Mouse (Mus musculus) hindbrain, embryonic 13.5 days (tissue): ENCODE measurements around the gene P2ry13. TPM values are rescaled to one million over a fixed set of nuclear protein-coding genes. Genes with fewer than 3 reads are reported as not detected.
A peak's percentile ranks its signal among the peaks of the same experiment; 100 is the strongest.

Experiments used
- ATAC-seq: fragments of 200-750 bp; cut with Nextera tagmentation; 2 replicates; pipeline ENCODE4 v1.8.0; 2017; ENCODE audit warnings: moderate TSS enrichment; ENCODE audit not compliant: low FRiP score
- H3K27ac ChIP-seq: fragments of 300-500 bp; sonication (generic); 2 replicates; pipeline ENCODE4 v1.5.1; 2015; ENCODE audit warnings: inconsistent platforms, mild to moderate bottlenecking, moderate library complexity
- H3K27me3 ChIP-seq: fragments of 300-500 bp; sonication (generic); 2 replicates; pipeline ENCODE4 v1.6.1; 2015; ENCODE audit warnings: mild to moderate bottlenecking, inconsistent platforms
- H3K36me3 ChIP-seq: fragments of 300-500 bp; sonication (generic); 2 replicates; pipeline ENCODE4 v1.6.1; 2015; ENCODE audit warnings: mild to moderate bottlenecking, inconsistent platforms
- H3K4me1 ChIP-seq: fragments of 300-500 bp; sonication (generic); replicated peaks from 2 replicates; pipeline ENCODE4 v1.6.1; 2015; ENCODE audit warnings: inconsistent platforms
- H3K4me2 ChIP-seq: fragments of 300-500 bp; sonication (generic); 2 replicates; pipeline ENCODE4 v1.6.1; 2015; ENCODE audit warnings: inconsistent platforms, mild to moderate bottlenecking, moderate library complexity
- H3K4me3 ChIP-seq: fragments of 300-500 bp; sonication (generic); 2 replicates; pipeline ENCODE4 v1.5.1; 2015; ENCODE audit warnings: mild to moderate bottlenecking, inconsistent platforms
- H3K9ac ChIP-seq: fragments of 300-500 bp; sonication (generic); 2 replicates; pipeline ENCODE4 v1.6.1; 2015; ENCODE audit warnings: mild to moderate bottlenecking, inconsistent platforms
- H3K9me3 ChIP-seq: fragments of 300-500 bp; sonication (generic); 2 replicates; pipeline ENCODE4 v1.6.1; 2016; ENCODE audit warnings: inconsistent platforms
- WGBS: fragments of 180-500 bp; shearing (Covaris S2); methylation state at CpG from one replicate; pipeline ENCODE4 v1.1.7; 2015; 5-methylcytosine and 5-hydroxymethylcytosine counted together
- polyA plus RNA-seq: library from polyadenylated mRNA; unstranded; fragments of >200 nt; fragmentation: Nextera tagmentation; extraction: Ambion mirVana; gene quantifications from 2 replicates; pipeline ENCODE4 v1.2.1, GENCODE M21; 2015

The P2ry13 gene
- polyA plus RNA-seq, 1 experiment from 2014 or later = 1.7 TPM

DNA sequence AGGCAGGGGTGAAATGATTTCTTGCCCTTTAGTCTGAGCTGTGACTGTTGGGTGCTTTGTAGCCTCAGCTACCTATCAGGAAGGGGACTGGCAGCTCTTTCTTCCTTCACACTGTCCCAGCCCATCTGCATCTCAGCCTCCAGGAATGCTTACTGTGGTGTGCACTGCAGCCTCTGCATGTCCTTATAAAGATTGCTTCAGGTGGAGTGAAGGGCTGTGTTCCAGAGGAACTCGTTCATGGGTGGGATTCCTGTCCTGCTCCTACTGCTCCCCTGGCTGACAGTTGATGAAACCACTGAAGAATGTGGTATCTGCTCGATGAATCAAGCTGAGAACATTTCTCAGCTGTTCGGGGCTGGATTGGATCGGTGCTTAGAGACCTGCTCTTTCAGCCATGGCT, 23.3 kb downstream of the P2ry13 start:
- 93% methylated on average over 4 of the region's 4 CpGs for WGBS
- Histone ChIP-seq H3K4me2 (no peak overlapping the region), H3K4me3 (no peak overlapping the region), H3K27me3 (no peaks in the 10 kb centered on the region), H3K27ac (no peak overlapping the region), H3K36me3 (no peaks in the 10 kb centered on the region), H3K4me1 (no peaks in the 10 kb centered on the region), H3K9ac (no peak overlapping the region), H3K9me3 (no peaks in the 10 kb centered on the region)
- no peak for ATAC-seq

DNA sequence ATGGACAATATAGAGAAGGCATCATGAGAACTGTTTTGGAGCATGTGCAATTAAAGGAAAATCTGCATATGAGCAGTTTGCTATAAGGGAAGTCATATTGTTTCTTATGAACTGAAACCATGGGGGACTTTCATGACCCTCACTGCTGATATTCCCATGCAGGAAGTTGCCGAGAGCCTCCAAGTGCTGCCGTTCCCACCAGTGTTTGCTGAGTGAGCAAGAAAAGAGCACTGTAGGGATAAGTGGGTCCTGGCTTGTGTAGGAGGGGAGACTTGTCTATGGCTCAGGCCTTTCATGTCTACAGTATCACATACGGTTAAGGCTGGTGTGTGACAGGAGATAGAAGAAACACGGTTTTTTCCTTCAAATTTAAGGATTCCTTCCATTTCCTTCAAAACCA, 25.0 kb downstream of the P2ry13 start:
- ATAC-seq = no peak
- Histone ChIP-seq H3K9me3 (no peaks in the 10 kb centered on the region), H3K36me3 (no peaks in the 10 kb centered on the region), H3K4me3 (no peak overlapping the region), H3K9ac (no peak overlapping the region), H3K27ac (no peak overlapping the region), H3K4me2 (no peak overlapping the region), H3K4me1 (no peaks in the 10 kb centered on the region), H3K27me3 (no peaks in the 10 kb centered on the region)
- 83% methylated on average over 4 of the region's 4 CpGs for WGBS

- Histone ChIP-seq H3K27me3 (no peaks in the 10 kb centered on the region), H3K27ac (no peak overlapping the region), H3K36me3 (no peaks in the 10 kb centered on the region), H3K4me1 (no peaks in the 10 kb centered on the region), H3K4me2 (no peak overlapping the region), H3K9ac (no peak overlapping the region), H3K9me3 (no peaks in the 10 kb centered on the region), H3K4me3 (no peak overlapping the region)
- ATAC-seq = no peak
These were observed 28.6 kb downstream of the P2ry13 start for GRCm38 (mm10) chr3:59182129-59182528.

GRCm38 (mm10) chr3:59181134-59181533, 29.5 kb downstream of the P2ry13 start:
- ATAC-seq = no peak
- Histone ChIP-seq H3K9ac (no peak overlapping the region), H3K4me3 (no peak overlapping the region), H3K4me2 (no peak overlapping the region), H3K9me3 (no peaks in the 10 kb centered on the region), H3K36me3 (no peaks in the 10 kb centered on the region), H3K27ac (no peak overlapping the region), H3K27me3 (no peaks in the 10 kb centered on the region), H3K4me1 (no peaks in the 10 kb centered on the region)
- 69% methylated on average over 5 of the region's 5 CpGs for WGBS

GRCm38 (mm10) chr3:59176871-59177270, 33.8 kb downstream of the P2ry13 start:
- no peak overlapping the region for H3K27ac ChIP-seq
- no peaks in the 10 kb centered on the region for H3K9me3 ChIP-seq
- ATAC-seq = no peak
- no peak overlapping the region for H3K4me2 ChIP-seq
- H3K27me3 ChIP-seq = no peaks in the 10 kb centered on the region
- no peak overlapping the region for H3K9ac ChIP-seq
- WGBS = 76% methylated on average over 5 of the region's 5 CpGs
- H3K4me3 ChIP-seq = no peak overlapping the region
- H3K36me3 ChIP-seq = no peaks in the 10 kb centered on the region
- no peaks in the 10 kb centered on the region for H3K4me1 ChIP-seq

- no peak overlapping the region for H3K9ac ChIP-seq
- peak; percentile 77; the same call in 1 of the 2 replicates for ATAC-seq
- no peaks in the 10 kb centered on the region for H3K27me3 ChIP-seq
- H3K36me3 ChIP-seq = no peaks in the 10 kb centered on the region
- no peak overlapping the region for H3K4me2 ChIP-seq
- H3K9me3 ChIP-seq = no peaks in the 10 kb centered on the region
- no peak overlapping the region for H3K27ac ChIP-seq
- no peaks in the 10 kb centered on the region for H3K4me1 ChIP-seq
- no peak overlapping the region for H3K4me3 ChIP-seq
- 52% methylated on average over 5 of the region's 5 CpGs for WGBS
These were observed 35.4 kb downstream of the P2ry13 start for GRCm38 (mm10) chr3:59175234-59175633.

DNA sequence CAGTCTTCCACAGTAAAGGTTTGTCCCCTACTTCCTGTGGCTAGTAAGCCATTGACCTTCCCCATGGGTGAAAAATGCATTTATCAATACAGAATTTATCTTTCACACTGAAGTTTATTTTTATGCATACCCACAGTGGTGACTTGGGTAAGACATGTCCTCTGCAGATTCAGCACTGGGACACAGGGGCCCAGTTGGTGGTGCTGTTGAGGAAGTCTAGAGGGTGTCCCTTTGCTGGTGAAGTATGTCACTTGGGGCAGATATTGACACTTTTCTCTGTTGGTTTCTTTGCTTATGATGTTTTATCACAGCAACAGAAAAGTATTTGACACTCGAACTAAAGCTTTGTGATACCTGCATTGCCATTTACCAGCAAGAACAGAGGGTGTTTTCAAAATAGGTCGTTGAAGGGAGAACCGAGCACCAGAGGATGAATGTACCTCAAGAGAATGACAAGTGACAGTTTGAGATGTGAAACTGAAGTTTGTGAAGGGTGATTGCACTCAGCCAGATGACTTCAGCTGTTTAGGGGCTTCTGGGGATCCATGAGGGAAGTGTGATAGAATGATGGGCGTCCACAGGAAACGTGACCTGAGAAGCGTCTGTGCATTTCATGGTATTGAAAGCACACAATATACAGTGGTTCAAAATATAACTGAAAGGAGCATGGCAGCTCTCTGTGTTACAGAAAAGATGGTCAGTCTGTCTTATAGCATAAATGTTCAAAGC, 36.1 kb downstream of the P2ry13 start:
- Histone ChIP-seq H3K4me3 (no peak overlapping the region), H3K36me3 (no peaks in the 10 kb centered on the region), H3K9me3 (no peaks in the 10 kb centered on the region), H3K9ac (no peak overlapping the region), H3K27ac (no peak overlapping the region), H3K4me2 (no peak overlapping the region), H3K27me3 (no peaks in the 10 kb centered on the region), H3K4me1 (no peaks in the 10 kb centered on the region)
- no peak for ATAC-seq
- WGBS = 86% methylated on average over 6 of the region's 6 CpGs

DNA sequence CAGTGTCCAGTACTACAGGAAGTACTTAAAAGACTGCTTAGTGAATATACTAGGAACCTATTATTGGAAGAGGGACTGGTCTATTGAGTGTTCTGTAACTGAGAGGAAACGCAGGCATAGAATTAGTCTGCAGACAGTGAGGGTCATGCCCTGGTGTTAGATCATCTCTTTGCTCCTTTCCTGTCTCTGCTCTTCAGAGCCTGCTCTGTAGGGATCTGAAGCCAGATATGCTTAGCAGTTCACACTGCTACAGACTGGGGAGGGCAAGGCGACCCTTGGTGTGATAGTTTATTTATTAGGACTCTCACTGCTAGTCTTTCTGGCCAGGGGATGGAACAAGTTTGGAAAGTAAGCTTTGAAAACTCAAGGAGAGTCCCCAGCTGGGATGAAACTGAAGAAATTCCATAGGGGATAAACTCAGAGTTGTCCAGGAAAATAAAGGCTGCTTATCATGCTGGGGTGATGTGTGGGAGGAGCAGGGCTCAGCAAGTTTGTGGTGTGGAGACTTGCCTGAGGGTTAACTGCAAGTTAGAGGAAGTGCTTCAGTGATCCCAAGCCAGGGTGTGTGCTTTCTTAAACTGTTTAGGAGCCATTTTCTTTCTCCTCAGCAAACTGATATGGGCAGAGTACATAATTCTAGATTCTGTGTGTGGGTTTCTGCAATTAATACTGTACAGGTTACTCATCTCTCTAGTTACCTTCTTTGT, 40.6 kb downstream of the P2ry13 start:
- 69% methylated on average over 2 of the region's 2 CpGs for WGBS
- Histone ChIP-seq H3K27ac (no peak overlapping the region), H3K4me1 (no peaks in the 10 kb centered on the region), H3K9me3 (no peaks in the 10 kb centered on the region), H3K9ac (no peak overlapping the region), H3K27me3 (no peaks in the 10 kb centered on the region), H3K36me3 (no peaks in the 10 kb centered on the region), H3K4me3 (no peak overlapping the region), H3K4me2 (no peak overlapping the region)
- ATAC-seq = no peak

- Histone ChIP-seq H3K9ac (no peak overlapping the region), H3K4me2 (no peak overlapping the region), H3K36me3 (no peaks in the 10 kb centered on the region), H3K27me3 (no peaks in the 10 kb centered on the region), H3K9me3 (no peaks in the 10 kb centered on the region), H3K4me1 (no peaks in the 10 kb centered on the region), H3K27ac (no peak overlapping the region), H3K4me3 (no peak overlapping the region)
- peak; percentile 39; the same call in 1 of the 2 replicates for ATAC-seq
- 80% methylated on average over 4 of the region's 4 CpGs for WGBS
These were observed 41.5 kb downstream of the P2ry13 start for GRCm38 (mm10) chr3:59169215-59169614.

DNA sequence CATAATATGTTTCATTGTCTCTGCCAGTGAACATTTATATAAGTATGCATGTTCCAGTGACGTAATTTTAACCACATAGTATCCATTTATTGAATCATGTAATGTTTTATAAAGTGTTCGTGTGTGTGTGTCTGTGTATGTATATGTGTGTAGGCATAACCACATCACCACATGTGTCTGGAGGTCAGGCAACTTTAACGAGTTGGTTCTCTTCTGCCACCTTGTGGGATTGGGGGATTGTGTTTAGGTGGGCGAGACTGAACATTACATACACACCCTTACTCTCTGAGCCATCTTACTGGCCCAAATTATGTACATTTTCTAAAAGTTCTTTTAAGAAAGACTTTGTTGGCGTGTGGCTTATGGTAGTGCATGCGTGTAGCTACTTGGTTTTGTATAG, 42.2 kb downstream of the P2ry13 start:
- no peaks in the 10 kb centered on the region for H3K36me3 ChIP-seq
- H3K9me3 ChIP-seq = no peaks in the 10 kb centered on the region
- no peaks in the 10 kb centered on the region for H3K4me1 ChIP-seq
- H3K9ac ChIP-seq = no peak overlapping the region
- no peak overlapping the region for H3K27ac ChIP-seq
- no peak overlapping the region for H3K4me3 ChIP-seq
- H3K4me2 ChIP-seq = no peak overlapping the region
- no peaks in the 10 kb centered on the region for H3K27me3 ChIP-seq
- WGBS = 94% methylated on average over 6 of the region's 6 CpGs
- no peak for ATAC-seq

DNA sequence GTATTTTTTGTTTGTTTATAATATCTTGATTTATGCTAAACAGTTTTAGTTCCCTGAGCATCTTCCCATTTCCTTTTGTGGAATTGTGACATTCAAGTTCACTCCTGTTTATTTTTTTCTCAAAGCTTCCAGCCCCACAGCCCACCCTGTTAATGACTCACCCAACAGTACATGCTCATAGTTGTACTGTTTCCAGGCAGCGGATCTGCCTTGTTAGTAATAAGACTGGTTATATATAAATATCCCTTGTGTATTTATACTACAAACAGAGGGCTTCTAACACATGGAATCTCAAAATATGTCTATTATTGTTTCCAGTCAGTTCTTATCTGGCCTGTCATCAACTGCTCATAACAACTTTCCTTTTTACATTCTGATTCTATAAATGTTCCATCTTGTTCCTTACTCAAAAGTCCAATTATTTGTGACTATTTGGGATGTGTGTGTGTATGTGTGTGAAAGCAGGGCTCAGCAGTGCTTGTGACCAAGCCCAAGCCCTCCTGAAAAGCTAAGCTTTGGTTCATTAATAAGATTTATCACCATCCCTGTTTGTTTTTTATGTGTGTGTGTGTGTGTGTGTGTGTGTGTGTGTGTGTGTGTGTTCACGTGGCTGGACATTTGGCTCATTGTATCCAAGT, 43.1 kb downstream of the P2ry13 start:
- no peak for ATAC-seq
- Histone ChIP-seq H3K36me3 (no peaks in the 10 kb centered on the region), H3K4me1 (no peaks in the 10 kb centered on the region), H3K4me2 (no peak overlapping the region), H3K4me3 (no peak overlapping the region), H3K27ac (no peak overlapping the region), H3K9me3 (no peaks in the 10 kb centered on the region), H3K27me3 (no peaks in the 10 kb centered on the region), H3K9ac (no peak overlapping the region)
- WGBS = 85% methylated on average over 2 of the region's 2 CpGs

GRCm38 (mm10) chr3:59160465-59160864, 50.2 kb downstream of the P2ry13 start:
- H3K36me3 ChIP-seq = no peaks in the 10 kb centered on the region
- H3K9ac ChIP-seq = no peak overlapping the region
- 100% methylated on average over 1 of the region's 1 CpGs for WGBS
- no peak overlapping the region for H3K4me3 ChIP-seq
- no peaks in the 10 kb centered on the region for H3K4me1 ChIP-seq
- H3K27me3 ChIP-seq = no peaks in the 10 kb centered on the region
- no peaks in the 10 kb centered on the region for H3K9me3 ChIP-seq
- H3K4me2 ChIP-seq = no peak overlapping the region
- ATAC-seq = no peak
- no peak overlapping the region for H3K27ac ChIP-seq
